Mouse (Mus musculus): ENCODE results near the gene ccdc198. TPM values are rescaled to one million over a fixed set of nuclear protein-coding genes. Genes with fewer than 3 reads are reported as not detected.
"Not testable (repeated sequence)": the region's sequence is repeated elsewhere in the genome, so short reads cannot be mapped to it uniquely, and the experiment has no call there.

ccdc198 gene
- polyA plus RNA-seq, 2 experiments, result 0.22 to 0.32 TPM

GRCm38 (mm10) chr14:49226471-49226870 is 18.8 kb downstream of the ccdc198 start:
- H3K4me3 ChIP-seq (ENCODE audit: insufficient read depth in 1 of 2, low read depth in 2 of 2, low read length in 2 of 2), result no peak overlapping the region
- no peak overlapping the region for H3K4me2 ChIP-seq (ENCODE audit: low read depth)
- no peak for DNase-seq (ENCODE audit: low read depth in 3 of 3, low spot score in 3 of 3)
- H3K4me1 ChIP-seq (replicated peaks; ENCODE audit: control insufficient read depth in 2 of 2, insufficient read depth in 2 of 2, low read length in 1 of 2), result no peaks in the 10 kb centered on the region
- no peak for ATAC-seq (ENCODE audit: insufficient read depth)
- H3K9ac ChIP-seq (replicated peaks), result no peak overlapping the region
- H3K27me3 ChIP-seq (ENCODE audit: control insufficient read depth, insufficient read depth, low read length), result no peaks in the 10 kb centered on the region
- no peaks in the 10 kb centered on the region for H3K36me3 ChIP-seq (replicated peaks; ENCODE audit: control insufficient read depth, insufficient read depth, low read depth)
- 68% methylated on average over 7 of the region's 7 CpGs for WGBS (ENCODE audit: insufficient replicate concordance)
- H3K27ac ChIP-seq, result no peak overlapping the region
- H3K9me3 ChIP-seq (ENCODE audit: control insufficient read depth, low read length), result no peaks in the 10 kb centered on the region
- no peak for TF ChIP-seq EP300 (IDR thresholded peaks at IDR 0.05; ENCODE audit: low read depth)
- no peak for TF ChIP-seq CTCF (IDR thresholded peaks at IDR 0.05; ENCODE audit: low read depth)

DNA sequence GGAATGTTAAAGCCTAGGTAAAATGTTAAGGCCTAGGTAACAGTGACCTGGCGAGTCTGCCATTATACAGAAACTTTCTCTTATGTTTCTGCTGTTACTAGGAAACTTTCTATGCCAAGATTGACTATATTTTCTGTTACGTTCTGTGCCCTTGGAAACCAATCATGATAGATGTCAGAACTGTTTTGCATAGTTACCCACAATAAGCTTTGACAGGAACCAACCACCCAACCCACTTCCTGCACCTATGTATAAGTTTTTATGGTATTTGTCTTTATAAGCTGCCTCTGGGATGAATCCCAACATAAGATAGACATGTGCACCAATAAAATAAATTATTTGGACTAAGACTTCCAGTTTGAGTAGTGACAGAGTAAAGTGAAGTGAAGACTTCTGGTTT is 23.5 kb downstream of the ccdc198 start:
- TF ChIP-seq EP300 (IDR thresholded peaks at IDR 0.05; ENCODE audit: low read depth), result no peak
- no peak for TF ChIP-seq CTCF (IDR thresholded peaks at IDR 0.05; ENCODE audit: low read depth)
- H3K9me3 ChIP-seq (ENCODE audit: control insufficient read depth, low read length), result no peaks in the 10 kb centered on the region
- no peak overlapping the region for H3K9ac ChIP-seq (replicated peaks)
- no peak overlapping the region for H3K4me3 ChIP-seq (ENCODE audit: insufficient read depth in 1 of 2, low read depth in 2 of 2, low read length in 2 of 2)
- 43% methylated on average over 2 of the region's 2 CpGs for WGBS (ENCODE audit: insufficient replicate concordance)
- ATAC-seq (ENCODE audit: insufficient read depth) (no peak), DNase-seq (ENCODE audit: low read depth in 3 of 3, low spot score in 3 of 3) (no peak)
- no peaks in the 10 kb centered on the region for H3K36me3 ChIP-seq (replicated peaks; ENCODE audit: control insufficient read depth, insufficient read depth, low read depth)
- no peak overlapping the region for H3K4me2 ChIP-seq (ENCODE audit: low read depth)
- H3K27ac ChIP-seq, result no peak overlapping the region
- no peaks in the 10 kb centered on the region for H3K4me1 ChIP-seq (replicated peaks; ENCODE audit: control insufficient read depth in 2 of 2, insufficient read depth in 2 of 2, low read length in 1 of 2)
- H3K27me3 ChIP-seq (ENCODE audit: control insufficient read depth, insufficient read depth, low read length), result no peaks in the 10 kb centered on the region

- not testable (repeated sequence) for H3K36me3 ChIP-seq (replicated peaks; ENCODE audit: control insufficient read depth, insufficient read depth, low read depth); H3K4me2 ChIP-seq (ENCODE audit: low read depth); DNase-seq (ENCODE audit: low read depth in 3 of 3, low spot score in 3 of 3); H3K27ac ChIP-seq; ATAC-seq (ENCODE audit: insufficient read depth); H3K9me3 ChIP-seq (ENCODE audit: control insufficient read depth, low read length); H3K4me3 ChIP-seq (ENCODE audit: insufficient read depth in 1 of 2, low read depth in 2 of 2, low read length in 2 of 2); H3K9ac ChIP-seq (replicated peaks); H3K27me3 ChIP-seq (ENCODE audit: control insufficient read depth, insufficient read depth, low read length); H3K4me1 ChIP-seq (replicated peaks; ENCODE audit: control insufficient read depth in 2 of 2, insufficient read depth in 2 of 2, low read length in 1 of 2)
- 53% methylated on average over 4 of the region's 4 CpGs for WGBS (ENCODE audit: insufficient replicate concordance)
Observed at GRCm38 (mm10) chr14:49219466-49220022, 25.7 kb downstream of the ccdc198 start.

DNA sequence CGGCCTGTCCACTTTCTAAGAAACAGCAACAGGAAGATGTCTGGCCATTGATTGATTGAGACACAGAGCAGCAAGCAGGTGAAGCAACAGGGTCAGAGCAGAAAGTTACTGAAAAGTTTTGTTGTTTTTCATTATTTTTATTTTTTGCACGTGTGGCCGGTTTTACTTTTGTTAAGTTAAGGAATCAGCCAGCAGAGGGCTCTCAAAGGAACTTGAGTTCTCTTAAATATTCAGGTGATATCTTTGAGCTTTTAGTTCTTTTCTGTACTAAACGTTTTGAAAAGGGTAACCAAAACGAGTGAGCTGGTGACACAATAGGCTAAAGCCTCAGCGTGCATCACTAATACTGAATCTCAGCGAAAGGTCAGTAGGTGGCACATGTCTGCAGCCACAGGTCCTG is 26.6 kb downstream of the ccdc198 start:
- Histone ChIP-seq H3K4me2 (ENCODE audit: low read depth) (no peak overlapping the region), H3K9me3 (ENCODE audit: control insufficient read depth, low read length) (no peaks in the 10 kb centered on the region), H3K4me1 (replicated peaks; ENCODE audit: control insufficient read depth in 2 of 2, insufficient read depth in 2 of 2, low read length in 1 of 2) (no peaks in the 10 kb centered on the region), H3K36me3 (replicated peaks; ENCODE audit: control insufficient read depth, insufficient read depth, low read depth) (no peaks in the 10 kb centered on the region), H3K9ac (replicated peaks) (no peak overlapping the region), H3K4me3 (ENCODE audit: insufficient read depth in 1 of 2, low read depth in 2 of 2, low read length in 2 of 2) (no peak overlapping the region), H3K27me3 (ENCODE audit: control insufficient read depth, insufficient read depth, low read length) (no peaks in the 10 kb centered on the region), H3K27ac (no peak overlapping the region)
- no peak for DNase-seq (ENCODE audit: low read depth in 3 of 3, low spot score in 3 of 3)
- no peak for ATAC-seq (ENCODE audit: insufficient read depth)
- 54% methylated on average over 7 of the region's 7 CpGs for WGBS (ENCODE audit: insufficient replicate concordance)
- TF ChIP-seq EP300 (IDR thresholded peaks at IDR 0.05; ENCODE audit: low read depth), result no peak
- no peak for TF ChIP-seq CTCF (IDR thresholded peaks at IDR 0.05; ENCODE audit: low read depth)

GRCm38 (mm10) chr14:49210215-49210614 is 35.1 kb downstream of the ccdc198 start:
- H3K9me3 ChIP-seq (ENCODE audit: control insufficient read depth, low read length); ATAC-seq (ENCODE audit: insufficient read depth); DNase-seq (ENCODE audit: low read depth in 3 of 3, low spot score in 3 of 3); H3K27ac ChIP-seq; H3K36me3 ChIP-seq (replicated peaks; ENCODE audit: control insufficient read depth, insufficient read depth, low read depth); H3K9ac ChIP-seq (replicated peaks); H3K27me3 ChIP-seq (ENCODE audit: control insufficient read depth, insufficient read depth, low read length); H3K4me3 ChIP-seq (ENCODE audit: insufficient read depth in 1 of 2, low read depth in 2 of 2, low read length in 2 of 2); H3K4me2 ChIP-seq (ENCODE audit: low read depth); H3K4me1 ChIP-seq (replicated peaks; ENCODE audit: control insufficient read depth in 2 of 2, insufficient read depth in 2 of 2, low read length in 1 of 2): not testable (repeated sequence)
- 36% methylated on average over 3 of the region's 3 CpGs for WGBS (ENCODE audit: insufficient replicate concordance)

All from liver, embryonic 14.5 days (tissue).